Mouse (Mus musculus) embryonic facial prominence, embryonic 14.5 days (tissue): Measurements from ENCODE around the gene Sin3b. TPM values are rescaled to one million over a fixed set of nuclear protein-coding genes. Genes with fewer than 3 reads are reported as not detected.

ENCODE experiments used
- ATAC-seq: fragments of 200-750 bp; cut with Nextera tagmentation; 2 replicates; pipeline ENCODE4 v1.8.0; 2017; ENCODE audit warnings: low read depth, moderate number of reproducible peaks, moderate TSS enrichment
- DNase-seq: peaks from one replicate; pipeline ENCODE4 v3.0.0-alpha.2; 2015; ENCODE audit warnings: low spot score
- H3K27ac ChIP-seq: fragments of 300-500 bp; sonication (generic); replicated peaks from 2 replicates; pipeline ENCODE4 v1.5.1; 2014; ENCODE audit warnings: low read depth, mild to moderate bottlenecking, low read length, moderate library complexity
- H3K27me3 ChIP-seq: fragments of 300-500 bp; sonication (generic); replicated peaks from 2 replicates; pipeline ENCODE4 v1.6.1; 2014; ENCODE audit warnings: low read length; ENCODE audit not compliant: control insufficient read depth, insufficient read depth
- H3K36me3 ChIP-seq: fragments of 300-500 bp; sonication (generic); 2 replicates; pipeline ENCODE4 v1.6.1; 2014; ENCODE audit warnings: low read length, mixed read lengths; ENCODE audit not compliant: control insufficient read depth, insufficient read depth
- H3K4me1 ChIP-seq: fragments of 300-500 bp; sonication (generic); 2 replicates; pipeline ENCODE4 v1.6.1; 2014; ENCODE audit warnings: antibody characterized with exemption, low read length; ENCODE audit not compliant: control insufficient read depth, insufficient read depth
- H3K4me2 ChIP-seq: fragments of 300-500 bp; sonication (generic); 2 replicates; pipeline ENCODE4 v1.6.1; 2014; ENCODE audit warnings: low read depth, mild to moderate bottlenecking, low read length, moderate library complexity, mixed read lengths
- H3K4me3 ChIP-seq: fragments of 300-500 bp; sonication (generic); 2 replicates; pipeline ENCODE4 v1.5.1; 2014; ENCODE audit warnings: low read depth, mild to moderate bottlenecking, low read length
- H3K9ac ChIP-seq: fragments of 300-500 bp; sonication (generic); 2 replicates; pipeline ENCODE4 v1.6.1; 2014; ENCODE audit warnings: low read depth, mild to moderate bottlenecking, low read length, moderate library complexity, mixed read lengths
- H3K9me3 ChIP-seq: fragments of 300-500 bp; sonication (generic); 2 replicates; pipeline ENCODE4 v1.6.1; 2016; ENCODE audit warnings: low read length; ENCODE audit not compliant: control insufficient read depth
- WGBS: fragments of 180-500 bp; shearing (Covaris S2); extraction: QIAGEN DNeasy Blood & Tissue Kit; methylation state at CpG from one replicate; pipeline ENCODE4 v1.1.7; 2014; 5-methylcytosine and 5-hydroxymethylcytosine counted together
- polyA plus RNA-seq: library from polyadenylated mRNA; unstranded; fragments of >200 nt; fragmentation: Nextera tagmentation; extraction: Ambion mirVana; gene quantifications from 2 replicates; pipeline ENCODE4 v1.2.1, GENCODE M21; 2014

Gene Sin3b
- polyA plus RNA-seq, 1 experiment from 2014 or later = 183 TPM

- H3K27me3 ChIP-seq = no peaks in the 10 kb centered on the region
- no peaks in the 10 kb centered on the region for H3K9me3 ChIP-seq
- 46% methylated on average over 4 of the region's 5 CpGs for WGBS
- no peak overlapping the region for H3K27ac ChIP-seq
- H3K9ac ChIP-seq = no peak overlapping the region
- no peaks in the 10 kb centered on the region for H3K4me1 ChIP-seq
- H3K4me2 ChIP-seq = no peak overlapping the region
- DNase-seq (peak; percentile 41), ATAC-seq (no peak)
- peaks cover 97% of the 10 kb centered on the region for H3K36me3 ChIP-seq
- no peak overlapping the region for H3K4me3 ChIP-seq
These were observed 23.0 kb downstream of the Sin3b start for GRCm38 (mm10) chr8:72746061-72746460.

- Histone ChIP-seq H3K27me3 (no peaks in the 10 kb centered on the region), H3K9me3 (no peaks in the 10 kb centered on the region), H3K4me1 (no peaks in the 10 kb centered on the region), H3K4me3 (no peak overlapping the region), H3K9ac (no peak overlapping the region), H3K27ac (no peak overlapping the region), H3K4me2 (no peak overlapping the region), H3K36me3 (peaks cover 97% of the 10 kb centered on the region)
- WGBS = 90% methylated on average over 24 of the region's 26 CpGs
- DNase-seq = no peak
- ATAC-seq = no peak
These were observed 26.8 kb downstream of the Sin3b start for GRCm38 (mm10) chr8:72749846-72750245.

DNA sequence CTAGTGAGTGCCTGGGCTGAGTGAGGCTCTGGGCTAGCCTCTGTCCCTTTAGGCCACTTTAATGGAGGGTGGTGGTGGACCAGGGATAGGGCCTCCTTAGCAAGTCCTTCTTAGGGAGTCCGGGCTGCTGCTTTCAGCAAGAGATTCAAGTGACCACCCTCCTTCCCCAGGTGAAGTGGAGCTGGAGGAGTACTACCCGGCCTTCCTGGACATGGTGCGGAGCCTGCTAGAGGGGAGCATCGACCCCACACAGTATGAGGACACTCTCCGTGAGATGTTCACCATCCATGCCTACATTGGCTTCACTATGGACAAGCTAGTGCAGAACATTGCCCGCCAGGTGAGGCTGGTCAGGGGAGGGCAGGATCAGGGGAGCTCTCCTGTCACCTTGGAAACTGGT is 27.2 kb downstream of the Sin3b start:
- no peak overlapping the region for H3K9ac ChIP-seq
- no peak overlapping the region for H3K4me2 ChIP-seq
- peaks cover 93% of the 10 kb centered on the region for H3K36me3 ChIP-seq
- no peaks in the 10 kb centered on the region for H3K4me1 ChIP-seq
- DNase-seq = no peak
- H3K9me3 ChIP-seq = no peaks in the 10 kb centered on the region
- no peak overlapping the region for H3K27ac ChIP-seq
- no peaks in the 10 kb centered on the region for H3K27me3 ChIP-seq
- 93% methylated on average over 6 of the region's 6 CpGs for WGBS
- H3K4me3 ChIP-seq = no peak overlapping the region
- no peak for ATAC-seq

- 72% methylated on average over 3 of the region's 3 CpGs for WGBS
- H3K4me1 ChIP-seq = no peaks in the 10 kb centered on the region
- H3K9me3 ChIP-seq = no peaks in the 10 kb centered on the region
- peaks cover 95% of the 10 kb centered on the region for H3K36me3 ChIP-seq
- no peak overlapping the region for H3K4me2 ChIP-seq
- H3K4me3 ChIP-seq = no peak overlapping the region
- H3K27me3 ChIP-seq = no peaks in the 10 kb centered on the region
- H3K9ac ChIP-seq = no peak overlapping the region
- H3K27ac ChIP-seq = no peak overlapping the region
- DNase-seq = no peak
- ATAC-seq = no peak
These were observed 28.0 kb downstream of the Sin3b start for GRCm38 (mm10) chr8:72751126-72751525.

GRCm38 (mm10) chr8:72752289-72752688 is 29.2 kb downstream of the Sin3b start:
- DNase-seq (no peak), ATAC-seq (no peak)
- no peak overlapping the region for H3K27ac ChIP-seq
- H3K27me3 ChIP-seq = no peaks in the 10 kb centered on the region
- H3K9me3 ChIP-seq = no peaks in the 10 kb centered on the region
- 84% methylated on average over 3 of the region's 3 CpGs for WGBS
- no peak overlapping the region for H3K4me3 ChIP-seq
- peaks cover 95% of the 10 kb centered on the region for H3K36me3 ChIP-seq
- no peak overlapping the region for H3K9ac ChIP-seq
- H3K4me1 ChIP-seq = no peaks in the 10 kb centered on the region
- no peak overlapping the region for H3K4me2 ChIP-seq

DNA sequence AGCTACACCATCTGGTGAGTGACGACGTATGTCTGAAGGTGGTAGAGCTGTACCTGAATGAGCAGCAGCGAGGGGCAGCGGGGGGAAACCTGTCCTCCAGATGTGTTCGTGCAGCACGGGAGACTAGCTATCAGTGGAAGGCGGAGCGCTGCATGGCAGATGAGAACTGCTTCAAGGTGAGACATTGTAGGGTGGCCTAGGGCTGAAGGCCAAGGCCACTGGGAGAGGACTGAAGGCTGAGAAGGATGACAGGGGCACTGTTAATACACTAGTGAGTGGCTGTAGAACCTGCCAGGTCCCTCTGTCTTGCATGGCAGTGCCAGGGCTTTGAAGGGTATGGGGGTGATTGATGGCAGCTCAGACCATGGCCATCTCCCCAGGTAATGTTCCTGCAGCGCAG is 30.1 kb downstream of the Sin3b start:
- peaks cover 94% of the 10 kb centered on the region for H3K36me3 ChIP-seq
- H3K4me3 ChIP-seq = no peak overlapping the region
- 96% methylated on average over 9 of the region's 9 CpGs for WGBS
- no peaks in the 10 kb centered on the region for H3K27me3 ChIP-seq
- H3K4me1 ChIP-seq = no peaks in the 10 kb centered on the region
- ATAC-seq (no peak), DNase-seq (no peak)
- H3K9ac ChIP-seq = no peak overlapping the region
- H3K4me2 ChIP-seq = no peak overlapping the region
- no peak overlapping the region for H3K27ac ChIP-seq
- no peaks in the 10 kb centered on the region for H3K9me3 ChIP-seq

- 89% methylated on average over 2 of the region's 2 CpGs for WGBS
- H3K4me2 ChIP-seq = no peak overlapping the region
- no peaks in the 10 kb centered on the region for H3K27me3 ChIP-seq
- H3K4me1 ChIP-seq = no peaks in the 10 kb centered on the region
- H3K9ac ChIP-seq = no peak overlapping the region
- H3K36me3 ChIP-seq = peaks cover 94% of the 10 kb centered on the region
- DNase-seq (no peak), ATAC-seq (no peak)
- H3K4me3 ChIP-seq = no peak overlapping the region
- H3K9me3 ChIP-seq = no peaks in the 10 kb centered on the region
- H3K27ac ChIP-seq = no peak overlapping the region
These were observed 30.7 kb downstream of the Sin3b start for GRCm38 (mm10) chr8:72753781-72754180.

- H3K9ac ChIP-seq = no peak overlapping the region
- H3K36me3 ChIP-seq = peaks cover 78% of the 10 kb centered on the region
- no peak overlapping the region for H3K27ac ChIP-seq
- ATAC-seq (no peak), DNase-seq (no peak)
- no peaks in the 10 kb centered on the region for H3K4me1 ChIP-seq
- 100% methylated on average over 2 of the region's 2 CpGs for WGBS
- no peak overlapping the region for H3K4me2 ChIP-seq
- H3K27me3 ChIP-seq = no peaks in the 10 kb centered on the region
- H3K4me3 ChIP-seq = no peak overlapping the region
- no peaks in the 10 kb centered on the region for H3K9me3 ChIP-seq
These were observed 32.9 kb downstream of the Sin3b start for GRCm38 (mm10) chr8:72756031-72756430.

GRCm38 (mm10) chr8:72756771-72757390 is 33.8 kb downstream of the Sin3b start:
- ATAC-seq (no peak), DNase-seq (no peak)
- H3K27ac ChIP-seq = no peak overlapping the region
- H3K4me3 ChIP-seq = no peak overlapping the region
- peaks cover 70% of the 10 kb centered on the region for H3K36me3 ChIP-seq
- no peak overlapping the region for H3K4me2 ChIP-seq
- H3K4me1 ChIP-seq = no peaks in the 10 kb centered on the region
- no peak overlapping the region for H3K9ac ChIP-seq
- H3K9me3 ChIP-seq = no peaks in the 10 kb centered on the region
- 97% methylated on average over 34 of the region's 35 CpGs for WGBS
- no peaks in the 10 kb centered on the region for H3K27me3 ChIP-seq
